Mouse (Mus musculus) testis, adult 2 months (tissue): Measurements from ENCODE around the gene Olfr1440. TPM values are rescaled to one million over a fixed set of nuclear protein-coding genes. Genes with fewer than 3 reads are reported as not detected.

Source experiments
- H3K27ac ChIP-seq: fragments of 200-500 bp; 2 replicates; pipeline ENCODE4 v1.5.1; 2012; ENCODE audit warnings: low read depth, low read length; ENCODE audit not compliant: control insufficient read depth, insufficient read depth
- H3K27me3 ChIP-seq: fragments of 200-500 bp; 2 replicates; pipeline ENCODE4 v1.6.1; 2012; ENCODE audit warnings: mild to moderate bottlenecking, low read length, moderate library complexity; ENCODE audit not compliant: control insufficient read depth, insufficient read depth
- H3K36me3 ChIP-seq: fragments of 200-500 bp; 2 replicates; pipeline ENCODE4 v1.6.1; 2012; ENCODE audit warnings: mild to moderate bottlenecking, low read length; ENCODE audit not compliant: control insufficient read depth, insufficient read depth
- H3K4me1 ChIP-seq: fragments of 200-500 bp; 2 replicates; pipeline ENCODE4 v1.6.1; 2012; ENCODE audit warnings: low read length; ENCODE audit not compliant: control insufficient read depth, insufficient read depth
- H3K4me3 ChIP-seq: fragments of 200-500 bp; 2 replicates; pipeline ENCODE4 v1.5.1; 2012; ENCODE audit warnings: low read depth, mild to moderate bottlenecking, low read length, moderate library complexity, mixed read lengths; ENCODE audit not compliant: control insufficient read depth
- CTCF ChIP-seq: fragments of 200-500 bp; IDR thresholded peaks from 2 replicates; pipeline ENCODE4 v1.5.1; 2012; ENCODE audit warnings: low read depth, mild to moderate bottlenecking, inconsistent platforms, low read length, moderate library complexity; ENCODE audit not compliant: control insufficient read depth, insufficient read depth, insufficient replicate concordance
- POLR2A ChIP-seq: fragments of 200-500 bp; IDR thresholded peaks from 2 replicates; pipeline ENCODE4 v1.6.1; 2012; ENCODE audit warnings: low read depth, mild to moderate bottlenecking, inconsistent platforms, low read length, moderate library complexity; ENCODE audit not compliant: control insufficient read depth
- polyA plus RNA-seq: library from polyadenylated mRNA; depleted of rRNA; stranded (reverse); fragments of >200 nt; gene quantifications from 2 replicates; pipeline ENCODE4 v1.2.3, GENCODE M21; 2012

Olfr1440 gene
- polyA plus RNA-seq, 1 experiment: not detected

DNA sequence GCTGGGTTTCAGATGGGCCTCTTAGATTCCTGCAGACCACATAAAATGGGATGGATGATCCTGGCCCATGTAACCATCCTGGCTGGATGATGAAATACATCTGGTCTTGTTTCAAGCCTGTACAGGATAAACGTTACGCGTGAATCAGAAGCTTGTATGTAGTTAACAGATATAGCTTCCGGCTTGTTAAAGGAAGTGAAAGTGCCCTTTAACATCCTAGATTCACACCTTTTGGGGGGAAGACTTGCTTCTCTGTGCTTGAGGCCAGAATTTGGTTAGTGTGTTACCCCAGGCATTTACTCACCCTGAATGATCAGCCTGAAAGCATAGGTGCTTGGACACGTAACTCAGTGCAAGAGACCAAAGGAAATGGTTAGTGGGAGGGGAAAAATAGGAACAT, 40.0 kb downstream of the Olfr1440 start:
- H3K27ac ChIP-seq: no peak overlapping the region
- TF ChIP-seq POLR2A (no peak), CTCF (no peak)
- no peaks in the 10 kb centered on the region for H3K27me3 ChIP-seq
- no peak overlapping the region for H3K4me3 ChIP-seq
- no peaks in the 10 kb centered on the region for H3K36me3 ChIP-seq
- H3K4me1 ChIP-seq: no peaks in the 10 kb centered on the region

DNA sequence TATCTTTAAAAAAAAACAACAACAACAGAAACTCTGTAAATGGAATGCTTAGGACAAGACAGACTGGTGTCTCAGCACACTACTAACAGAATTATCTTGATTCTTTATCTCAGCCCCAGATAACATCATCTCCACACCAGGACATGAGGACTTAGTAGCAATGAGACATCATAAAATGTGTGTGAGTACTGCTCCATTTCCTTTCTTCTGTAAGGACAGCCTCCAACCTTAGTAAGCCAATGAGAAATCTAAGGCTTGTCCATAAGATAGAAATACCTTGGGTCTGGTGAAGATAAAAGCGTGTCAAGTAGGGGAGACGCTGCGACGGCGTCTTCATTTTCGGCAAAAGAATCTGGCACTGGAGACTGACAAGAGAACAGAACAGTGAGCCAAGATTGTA, 40.5 kb downstream of the Olfr1440 start, which contains the start of gene Pfpl:
Pfpl (plus strand) TSS at position 301 of the 400 bp plus-strand sequence.
- no peak within 1 kb of the TSS for H3K27ac ChIP-seq
- no peak for TF ChIP-seq POLR2A

DNA sequence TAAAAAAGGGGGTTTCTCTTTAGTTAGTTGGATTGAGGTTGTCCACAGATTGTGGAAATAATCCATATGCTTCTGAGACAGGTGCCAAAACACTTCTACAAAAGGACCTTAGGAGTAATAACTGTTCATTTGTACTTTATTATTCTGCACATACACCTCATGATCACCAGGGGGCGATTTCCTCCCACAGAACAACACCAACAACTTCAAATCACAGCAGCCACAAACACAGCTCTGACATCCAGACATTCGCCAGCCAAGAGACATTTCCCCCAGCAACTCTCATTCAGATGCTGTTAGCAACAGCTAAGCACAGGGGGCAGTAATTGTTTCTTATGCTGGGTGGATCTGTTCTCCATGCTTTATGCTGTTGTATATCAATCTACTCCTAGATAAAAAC, 46.0 kb downstream of the Olfr1440 start:
- H3K4me3 ChIP-seq: no peak overlapping the region
- TF ChIP-seq POLR2A (no peak), CTCF (0 out of 2 replicates have a peak, but pooled peaks have one; percentile 5)
- H3K4me1 ChIP-seq: no peaks in the 10 kb centered on the region
- no peaks in the 10 kb centered on the region for H3K27me3 ChIP-seq
- no peak overlapping the region for H3K27ac ChIP-seq
- no peaks in the 10 kb centered on the region for H3K36me3 ChIP-seq

More for the DNA sequence above, 40.5 kb downstream of the Olfr1440 start, which contains the start of gene Pfpl:
- Histone ChIP-seq H3K27me3 (no peaks in the 10 kb centered on the region), H3K4me1 (no peaks in the 10 kb centered on the region), H3K36me3 (no peaks in the 10 kb centered on the region), H3K4me3 (no peak within 1 kb of the TSS)

DNA sequence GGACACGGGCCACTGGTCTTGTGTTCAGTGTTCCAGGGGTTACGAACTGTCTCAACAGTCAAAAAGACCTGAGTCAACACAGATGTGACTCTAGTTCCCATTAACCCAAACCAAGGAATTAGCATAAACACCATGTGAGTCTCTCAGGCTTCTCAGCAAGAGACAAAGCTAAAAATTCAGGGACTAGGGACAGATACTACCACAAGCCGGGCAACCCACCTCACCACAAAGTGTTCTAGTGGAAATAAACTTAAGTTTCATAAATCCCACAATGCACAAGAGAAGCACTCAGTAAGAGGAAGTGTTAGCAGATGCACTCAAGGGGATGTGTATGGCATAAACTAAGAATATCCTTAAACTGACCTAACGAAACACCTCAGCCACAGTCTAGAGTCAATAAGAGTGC, 47.9 kb downstream of the Olfr1440 start:
- TF ChIP-seq CTCF: no peak
- TF ChIP-seq POLR2A: no peak
- Histone ChIP-seq H3K4me1 (no peaks in the 10 kb centered on the region), H3K36me3 (no peaks in the 10 kb centered on the region), H3K27me3 (no peaks in the 10 kb centered on the region), H3K4me3 (no peak overlapping the region), H3K27ac (no peak overlapping the region)

DNA sequence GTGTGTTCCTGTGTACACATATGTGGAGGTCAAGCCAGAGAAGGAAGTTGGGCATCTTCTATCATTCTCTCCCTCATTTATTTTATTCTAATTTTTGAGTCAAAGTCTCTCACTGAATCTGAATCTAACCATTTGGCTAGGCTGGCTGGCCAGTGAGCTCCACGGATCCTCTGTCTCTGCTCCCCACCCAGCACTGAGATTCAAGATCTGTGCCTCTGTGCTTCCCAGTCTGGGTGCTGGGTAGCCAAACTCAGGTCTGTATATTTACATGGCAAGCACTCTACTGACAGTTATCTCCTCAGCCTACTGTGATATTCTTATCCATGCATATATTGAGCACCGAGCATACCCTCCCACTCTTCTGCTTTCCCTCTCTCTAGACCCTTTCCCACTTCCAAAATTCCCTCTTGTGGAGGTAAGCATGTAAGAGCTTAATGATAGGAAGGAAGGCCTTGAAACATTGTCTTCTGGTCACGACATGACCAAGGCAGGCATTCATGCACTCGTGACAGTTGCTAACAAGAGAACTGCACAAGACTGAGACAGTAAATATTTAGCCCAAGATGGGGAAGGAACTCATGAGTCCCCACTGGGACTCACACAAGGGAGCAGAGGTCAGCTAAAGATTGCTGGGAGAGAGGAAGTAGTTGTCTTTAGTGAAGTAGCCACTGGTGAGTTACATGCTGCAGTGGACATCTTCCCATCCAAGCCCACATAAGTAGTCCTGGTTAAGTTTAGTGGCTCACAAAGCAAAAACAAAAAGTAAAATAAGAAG, 48.9 kb downstream of the Olfr1440 start:
- no peak for TF ChIP-seq POLR2A
- TF ChIP-seq CTCF: no peak
- Histone ChIP-seq H3K36me3 (no peaks in the 10 kb centered on the region), H3K4me3 (no peak overlapping the region), H3K27me3 (no peaks in the 10 kb centered on the region), H3K27ac (no peak overlapping the region), H3K4me1 (no peaks in the 10 kb centered on the region)

DNA sequence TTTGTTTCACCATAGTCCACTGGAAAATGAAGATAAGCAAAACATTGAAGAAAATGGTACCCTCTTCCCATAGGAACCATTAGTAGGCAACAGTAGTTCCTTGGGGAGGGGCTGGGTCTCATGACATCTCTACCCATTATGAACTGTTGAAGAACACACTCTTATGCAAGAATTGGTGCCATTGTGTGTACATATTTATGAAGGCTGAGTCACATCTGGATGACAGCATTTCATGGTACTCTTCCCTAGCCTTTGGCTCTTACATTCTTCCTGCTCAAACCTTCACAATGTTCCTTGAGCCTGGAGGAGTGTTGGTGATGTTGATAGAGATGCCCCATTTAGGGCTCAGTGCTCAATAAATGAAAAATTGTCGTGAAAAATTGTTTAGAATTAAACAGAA, 52.5 kb downstream of the Olfr1440 start:
- Histone ChIP-seq H3K27me3 (no peaks in the 10 kb centered on the region), H3K4me1 (no peaks in the 10 kb centered on the region), H3K4me3 (no peak overlapping the region), H3K27ac (no peak overlapping the region), H3K36me3 (no peaks in the 10 kb centered on the region)
- TF ChIP-seq POLR2A (no peak), CTCF (no peak)

DNA sequence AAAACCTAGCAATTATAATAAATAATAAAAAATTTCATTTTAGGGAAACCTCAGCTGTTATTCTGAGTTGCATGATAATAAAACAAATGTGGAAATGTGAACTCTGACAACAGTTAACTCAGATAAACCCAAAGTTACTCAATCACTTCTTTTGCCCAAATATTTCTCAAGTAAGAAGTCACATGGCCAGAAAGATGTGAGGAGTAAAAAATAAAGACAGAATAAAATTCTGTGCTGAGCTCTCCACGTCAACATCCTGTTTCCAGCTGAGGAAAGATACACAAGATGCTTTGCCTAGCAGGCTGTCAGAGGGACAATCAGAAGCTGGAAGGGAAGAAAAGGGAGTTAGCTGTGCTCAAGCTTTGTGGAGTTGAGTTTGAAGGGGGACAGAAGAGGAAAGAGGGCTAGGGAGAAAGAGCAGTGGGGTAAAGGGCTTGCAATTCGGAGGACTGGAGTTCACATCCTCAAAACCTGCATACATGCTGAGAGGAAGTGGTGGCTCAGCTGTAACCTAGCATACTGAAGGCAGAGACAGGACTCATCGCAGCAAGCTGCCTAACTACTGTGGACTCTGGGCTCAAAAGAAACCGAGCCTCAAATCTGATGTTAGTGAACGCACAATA, 53.1 kb downstream of the Olfr1440 start:
- Histone ChIP-seq H3K27ac (no peak overlapping the region), H3K36me3 (no peaks in the 10 kb centered on the region), H3K27me3 (no peaks in the 10 kb centered on the region), H3K4me3 (no peak overlapping the region), H3K4me1 (no peaks in the 10 kb centered on the region)
- TF ChIP-seq CTCF (no peak), POLR2A (no peak)
